Mouse (Mus musculus): Measurements from ENCODE around the gene Olfr1413.

Olfr1413 gene

GRCm38 (mm10) chr1:92571022-92571421 is at the start of gene Olfr1413:
Gene Olfr1413, plus strand, starts transcription at chr1:92571322.
- no peak for DNase-seq (ENCODE audit: low spot score)

GRCm38 (mm10) chr1:92521376-92521775 is 49.7 kb upstream of the Olfr1413 start:
- no peak for DNase-seq (ENCODE audit: low spot score)

GRCm38 (mm10) chr1:92523764-92524163 is 47.4 kb upstream of the Olfr1413 start:
- DNase-seq (ENCODE audit: low spot score): no peak

- no peak for DNase-seq (ENCODE audit: low spot score)
Measured at GRCm38 (mm10) chr1:92536972-92537371, 34.1 kb upstream of the Olfr1413 start.

- no peak for DNase-seq (ENCODE audit: low spot score)
Measured at GRCm38 (mm10) chr1:92539071-92539470, 32.1 kb upstream of the Olfr1413 start.

GRCm38 (mm10) chr1:92545929-92546328 is 25.2 kb upstream of the Olfr1413 start:
- DNase-seq (ENCODE audit: low spot score): no peak

GRCm38 (mm10) chr1:92585479-92585878 is 14.4 kb downstream of the Olfr1413 start, which contains the start of gene Olfr1412:
Gene Olfr1412, plus strand, starts transcription at chr1:92585779.
- DNase-seq (ENCODE audit: low spot score): no peak

GRCm38 (mm10) chr1:92594111-92594510 is 23.0 kb downstream of the Olfr1413 start, which contains the start of gene Olfr1411:
Gene Olfr1411, plus strand, starts transcription at chr1:92594411.
- no peak for DNase-seq (ENCODE audit: low spot score)

- DNase-seq (ENCODE audit: low spot score): no peak
Measured at GRCm38 (mm10) chr1:92596019-92596418, 24.9 kb downstream of the Olfr1413 start.

GRCm38 (mm10) chr1:92605482-92605881 is 34.4 kb downstream of the Olfr1413 start, which contains the start of gene Olfr1410:
Gene Olfr1410, plus strand, starts transcription at chr1:92605782.
- no peak for DNase-seq (ENCODE audit: low spot score)

- DNase-seq (ENCODE audit: low spot score): no peak
Measured at GRCm38 (mm10) chr1:92607711-92608110, 36.6 kb downstream of the Olfr1413 start.

GRCm38 (mm10) chr1:92611008-92611407 is 39.9 kb downstream of the Olfr1413 start:
- DNase-seq (ENCODE audit: low spot score): peak; percentile 19

GRCm38 (mm10) chr1:92613175-92613574 is 42.1 kb downstream of the Olfr1413 start:
- no peak for DNase-seq (ENCODE audit: low spot score)

GRCm38 (mm10) chr1:92614516-92614915 is 43.4 kb downstream of the Olfr1413 start:
- DNase-seq (ENCODE audit: low spot score): no peak

- DNase-seq (ENCODE audit: low spot score): no peak
Measured at GRCm38 (mm10) chr1:92616046-92616445, 44.9 kb downstream of the Olfr1413 start.

GRCm38 (mm10) chr1:92617488-92617887 is 46.4 kb downstream of the Olfr1413 start, which contains the start of gene Olfr12:
Gene Olfr12, plus strand, starts transcription at chr1:92617788.
- DNase-seq (ENCODE audit: low spot score): no peak

GRCm38 (mm10) chr1:92618360-92618759 is 47.2 kb downstream of the Olfr1413 start:
- DNase-seq (ENCODE audit: low spot score): peak; percentile 30

Measured in testis, postnatal 14 days (tissue).